8 mouse cellular contexts compared by ENCODE assay signal in the genomic region with DNA sequence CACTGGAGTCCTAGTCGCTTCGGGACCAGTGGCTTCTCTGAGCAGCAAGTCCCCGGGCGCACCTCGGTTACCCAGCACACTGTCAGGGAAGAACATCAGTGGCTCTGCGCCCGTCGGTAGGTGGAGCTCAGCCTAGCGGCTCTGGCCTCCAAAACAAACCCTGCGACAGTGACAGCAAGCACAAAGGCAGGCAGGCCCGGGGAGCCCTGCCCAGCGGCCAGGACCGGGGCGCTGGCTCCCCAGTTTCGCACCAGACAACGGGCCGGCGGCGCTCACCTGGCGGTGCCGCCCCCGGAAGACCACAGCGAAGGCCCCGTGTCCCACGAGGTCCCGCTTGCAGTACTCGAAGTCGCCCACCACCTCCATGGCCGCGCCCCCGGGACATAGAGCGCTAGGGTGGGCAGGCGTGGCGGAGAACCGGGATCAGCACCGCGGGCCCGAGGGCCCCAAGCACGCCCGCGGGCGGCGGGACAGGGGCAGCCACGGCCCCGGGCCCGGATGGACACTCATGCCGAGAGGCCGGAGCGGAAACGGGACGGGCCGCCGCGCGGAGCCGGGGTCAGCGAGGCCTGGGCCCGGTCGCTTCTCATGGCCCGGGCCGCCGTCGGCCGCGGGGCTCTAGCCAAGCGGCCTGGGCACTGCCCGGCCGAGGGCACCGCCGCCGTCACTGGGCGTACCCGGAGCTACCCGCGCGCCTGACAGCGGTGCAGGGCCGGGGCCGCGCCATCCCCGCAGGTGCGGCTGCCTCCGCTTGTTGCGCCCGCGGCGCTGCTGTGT. TPM values are rescaled to one million over a fixed set of nuclear protein-coding genes. Genes with fewer than 3 reads are reported as not detected.
DNase-seq lines count a peak whose midpoint lies in the region; ATAC-seq and TF ChIP-seq lines count a peak whose summit lies in the region.

No protein-coding gene starts in this region.

- H3K4me1 ChIP-seq in hindbrain, postnatal 0 days (ENCODE audit: insufficient read depth, low read length): peaks cover 6% of the 10 kb centered on the region

- peak; percentile 59 for TF ChIP-seq CTCF in gastrocnemius, adult 2 months (IDR thresholded peaks at IDR 0.05)
- TF ChIP-seq CTCF in hindbrain, postnatal 0 days (IDR thresholded peaks at IDR 0.05; ENCODE audit: low read depth): peak; percentile 69
- peak; percentile 50 for TF ChIP-seq CTCF in left cerebral cortex, adult 2 months (IDR thresholded peaks at IDR 0.05)

- peak overlapping the region; percentile 91 for H3K4me3 ChIP-seq in gastrocnemius, adult 2 months
- H3K4me3 ChIP-seq in hindbrain, postnatal 0 days (ENCODE audit: low read length): peak overlapping the region; percentile 99
- peak overlapping the region; percentile 93 for H3K4me3 ChIP-seq in left cerebral cortex, adult 2 months
- peak overlapping the region; percentile 61 for H3K4me3 ChIP-seq in macrophage (ENCODE audit: inconsistent target)

- H3K27ac ChIP-seq in gastrocnemius, adult 2 months: peak overlapping the region; percentile 97
- H3K27ac ChIP-seq in hindbrain, postnatal 0 days: peak overlapping the region; percentile 96
- peak overlapping the region; percentile 97 for H3K27ac ChIP-seq in left cerebral cortex, adult 2 months
- H3K27ac ChIP-seq in macrophage: peak overlapping the region; percentile 29; the same call in 1 of the 2 replicates

- H3K36me3 ChIP-seq in hindbrain, postnatal 0 days (ENCODE audit: insufficient read depth, low read length): no peaks in the 10 kb centered on the region
- H3K36me3 ChIP-seq in macrophage (ENCODE audit: inconsistent target): peaks cover 13% of the 10 kb centered on the region; the same call in 1 of the 2 replicates

- DNase-seq in gastrocnemius, adult 2 months: peak; percentile 91
- peak; percentile 89 for DNase-seq in hindbrain, postnatal 0 days (ENCODE audit: low spot score)
- peak; percentile 75 to 84 for DNase-seq in left cerebral cortex, adult 2 months (ENCODE audit: extremely low spot score in 1 of 2, low spot score in 2 of 2)
- peak; percentile 53 for DNase-seq in retina, postnatal 7 days (ENCODE audit: low read depth, low spot score)
- DNase-seq in urinary bladder, adult 18-20 months (ENCODE audit: low spot score in 2 of 2): peak; percentile 67 to 70

- H3K27me3 ChIP-seq in hindbrain, postnatal 0 days (ENCODE audit: insufficient read depth, low read length): no peaks in the 10 kb centered on the region

- peaks cover 43% of the 10 kb centered on the region for H3K79me2 ChIP-seq in macrophage (ENCODE audit: inconsistent target)

- peak overlapping the region; percentile 64 for H3K4me2 ChIP-seq in hindbrain, postnatal 0 days (ENCODE audit: low read depth, low read length)

- ATAC-seq in activated CD4-positive, CD25-positive, alpha-beta regulatory T cell, adult 4 months: peak; percentile 74
- ATAC-seq in common myeloid progenitor, adult 5-6 weeks (replicated peaks; ENCODE audit: low read depth, poor library complexity, severe bottlenecking): peak; percentile 80
- ATAC-seq in hindbrain, postnatal 0 days: peak; percentile 87

- no peaks in the 10 kb centered on the region for H3K9me3 ChIP-seq in hindbrain, postnatal 0 days (ENCODE audit: low read length)

- H3K9ac ChIP-seq in hindbrain, postnatal 0 days (replicated peaks; ENCODE audit: low read length): peak overlapping the region; percentile 98

- intact Hi-C loops in gastrocnemius, adult 2 months (cut with DNase I): no loop called here
- intact Hi-C loops in left cerebral cortex, adult 2 months (cut with DNase I): no loop called here

- under 1% methylated on average over 65 of the region's 87 CpGs for WGBS in hindbrain, postnatal 0 days
- WGBS in macrophage (ENCODE audit: missing documents): under 1% methylated on average over 64 of the region's 87 CpGs

RNA-seq across cellular contexts. Expression of a gene that starts 0.5 kb away (rescaled TPM):
- 10 to 100 TPM in 1 of 2 experiments, 1 to 10 TPM in 1; 6.6 to 11.6 TPM for polyA plus RNA-seq in activated CD4-positive, CD25-positive, alpha-beta regulatory T cell, adult 4 months (2017; shearing (Covaris generic))
- 20.1 and 23.2 TPM in 2 replicates for total RNA-seq in common myeloid progenitor, adult 5-6 weeks (2017)
- 10 to 100 TPM; 70.9 to 84.4 TPM for total RNA-seq in gastrocnemius, adult 2 months (2021)
- total RNA-seq in hindbrain, postnatal 0 days (2014; rRNA removed): 111 and 127 TPM in 2 replicates
- polyA plus RNA-seq in hindbrain, postnatal 0 days (2015; fragmentation: Nextera tagmentation; extraction: Ambion mirVana): 29.3 and 30.4 TPM in 2 replicates
- 10 to 100 TPM; 77.0 to 82.4 TPM for total RNA-seq in left cerebral cortex, adult 2 months (2021)
- total RNA-seq in macrophage (2018; cell fraction: chromatin; rRNA removed): 10 to 100 TPM in 24 of 26 experiments, 1 to 10 TPM in 2; 8.6 to 82.4 (median 40.6) TPM
- 10 to 100 TPM; 19.0 to 49.6 (median 27.7) TPM for total RNA-seq in macrophage (2018; cell fraction: cytosol; rRNA removed)
- 10 to 100 TPM; 12.4 to 73.6 (median 27.6) TPM for total RNA-seq in macrophage (2018; cell fraction: nucleus; rRNA removed)
- polyA plus RNA-seq in macrophage (2018): 30.1 to 30.5 TPM (median 30.3 TPM) in 3 replicates

Comparison
In these comparisons a context has a peak if more than half of its experiments do, and no peak if none do; other contexts are left out.
1. Peak in every context shown above with its lines: DNase-seq, ATAC-seq, H3K4me3 ChIP-seq and H3K27ac ChIP-seq.
2. H3K27ac ChIP-seq: peak in every context shown above with its lines; median percentile 97 in gastrocnemius, adult 2 months; 97 in left cerebral cortex, adult 2 months; 96 in hindbrain, postnatal 0 days; 29 in macrophage.